Mouse (Mus musculus) testis, postnatal 10 days (tissue): ENCODE measurements at regions not wholly inside any gene's neighbourhood (a gene's known extent, or its start where the extent isn't known, plus 50 kb on each side); places are given as distances from the start of the nearest gene placed in this dataset.

Experiments used
- DNase-seq: peaks from one replicate; pipeline ENCODE4 v3.0.0; 2021; ENCODE audit warnings: low spot score

- peak; percentile 4 for DNase-seq
Observed at GRCm38 (mm10) chr1:35429471-35429870, 579.7 kb downstream of the Plekhb2 start.

- no peak for DNase-seq
Observed at GRCm38 (mm10) chr1:35435721-35436120, 585.9 kb downstream of the Plekhb2 start.

GRCm38 (mm10) chr1:35447345-35447744 is 597.6 kb downstream of the Plekhb2 start:
- DNase-seq, result no peak

DNA sequence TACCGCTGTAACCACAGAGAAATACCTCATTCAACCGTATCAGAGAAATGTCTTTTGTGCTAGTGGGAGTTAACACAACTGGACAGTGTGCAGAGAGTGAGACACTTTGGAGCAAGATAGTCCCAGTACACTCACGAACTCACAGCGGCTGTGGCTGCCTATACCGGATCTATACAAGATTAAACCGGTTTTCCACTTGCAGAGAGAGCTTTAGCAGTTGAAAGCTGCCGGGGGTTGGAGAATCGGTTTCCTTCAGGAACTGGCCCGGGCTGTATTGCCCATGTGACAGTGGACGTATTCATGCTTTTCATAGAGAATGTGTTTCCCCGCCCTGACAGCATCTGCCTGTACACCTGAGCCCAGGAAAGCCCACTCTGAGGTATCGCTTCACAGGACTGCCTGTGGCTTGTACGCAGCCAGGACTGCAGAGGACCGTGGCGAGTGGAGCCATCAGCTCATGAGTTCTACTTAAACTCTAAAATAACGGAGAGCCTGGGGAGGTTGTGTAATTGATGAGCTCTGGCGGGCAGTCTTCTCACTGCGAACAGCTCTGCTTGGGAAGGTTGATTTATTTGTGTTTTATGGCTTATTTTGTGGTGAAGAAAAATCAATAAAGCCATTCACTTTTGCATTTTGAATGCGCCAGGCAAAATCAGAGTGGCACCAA is 602.8 kb downstream of the Plekhb2 start:
- DNase-seq, result no peak

- no peak for DNase-seq
Observed at GRCm38 (mm10) chr1:35457591-35457990, 607.8 kb downstream of the Plekhb2 start.

- DNase-seq, result no peak
Observed at GRCm38 (mm10) chr1:35465081-35465480, 603.1 kb upstream of the Hs6st1 start.

- DNase-seq, result no peak
Observed at GRCm38 (mm10) chr1:35469185-35469753, 598.9 kb upstream of the Hs6st1 start.

DNA sequence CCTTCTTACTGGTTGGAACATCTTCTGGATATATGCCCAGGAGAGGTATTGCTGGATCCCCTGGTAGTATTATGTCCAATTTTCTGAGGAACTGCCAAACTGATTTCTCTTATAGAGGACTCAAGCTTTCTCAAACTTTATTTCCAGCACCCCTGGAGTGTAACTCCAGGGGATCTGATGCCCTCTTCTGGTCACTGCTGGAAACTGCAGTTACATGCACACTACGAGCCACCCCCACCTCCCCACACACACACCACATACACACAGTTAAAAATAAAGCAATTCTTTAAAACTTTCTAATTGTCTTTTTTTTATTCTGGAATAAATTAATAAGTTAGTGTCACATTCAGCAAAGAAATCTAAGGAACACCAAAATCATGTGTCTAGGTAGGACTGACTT is 589.9 kb upstream of the Hs6st1 start:
- DNase-seq, result no peak

GRCm38 (mm10) chr1:35495963-35496362 is 572.2 kb upstream of the Hs6st1 start:
- DNase-seq, result no peak

DNA sequence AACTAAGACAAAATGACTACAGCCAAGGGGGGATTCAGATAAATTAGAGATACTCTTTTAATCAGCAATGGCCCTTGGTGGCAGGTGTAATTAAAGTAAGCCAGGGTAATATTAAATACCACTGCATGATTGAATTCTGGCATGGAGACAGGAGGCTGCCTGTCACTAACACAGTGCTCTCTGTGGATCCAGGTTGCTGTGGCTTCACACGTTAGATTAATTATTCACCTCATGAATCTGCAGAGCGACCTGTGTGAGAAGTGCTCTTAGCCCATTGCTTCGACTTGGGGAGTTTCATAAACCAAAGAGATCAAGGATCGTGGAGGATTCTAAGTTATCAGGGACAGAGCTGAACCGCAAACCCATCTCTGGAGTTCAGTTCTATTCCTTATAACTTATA is 545.2 kb upstream of the Hs6st1 start:
- DNase-seq, result no peak

DNA sequence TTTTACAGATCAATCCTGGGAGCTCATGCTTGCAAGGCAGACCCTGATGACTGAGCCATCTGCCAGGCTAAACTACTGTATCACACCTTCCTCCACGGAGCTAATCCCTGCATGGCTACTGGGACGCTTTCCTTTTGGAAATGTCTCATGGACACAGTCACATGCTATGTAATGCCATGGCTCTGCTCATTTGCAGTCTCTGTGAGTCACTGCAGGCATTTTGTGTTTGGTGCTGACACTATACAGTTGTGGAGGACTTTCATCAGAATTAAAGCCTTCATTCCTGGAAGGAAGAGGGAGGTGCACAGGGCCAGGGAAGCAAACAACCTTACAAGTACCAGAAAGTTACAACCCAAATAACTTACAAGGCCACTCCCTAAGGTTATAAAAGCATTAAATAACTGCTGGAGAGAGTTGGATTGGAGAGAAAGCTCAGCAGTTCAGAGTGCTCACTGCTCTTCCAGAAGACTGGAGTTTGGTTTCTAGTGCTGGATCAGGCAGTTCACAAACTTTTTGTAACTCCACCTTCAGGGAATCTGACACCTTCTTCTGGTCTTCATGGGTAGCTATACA is 544.3 kb upstream of the Hs6st1 start:
- no peak for DNase-seq

DNA sequence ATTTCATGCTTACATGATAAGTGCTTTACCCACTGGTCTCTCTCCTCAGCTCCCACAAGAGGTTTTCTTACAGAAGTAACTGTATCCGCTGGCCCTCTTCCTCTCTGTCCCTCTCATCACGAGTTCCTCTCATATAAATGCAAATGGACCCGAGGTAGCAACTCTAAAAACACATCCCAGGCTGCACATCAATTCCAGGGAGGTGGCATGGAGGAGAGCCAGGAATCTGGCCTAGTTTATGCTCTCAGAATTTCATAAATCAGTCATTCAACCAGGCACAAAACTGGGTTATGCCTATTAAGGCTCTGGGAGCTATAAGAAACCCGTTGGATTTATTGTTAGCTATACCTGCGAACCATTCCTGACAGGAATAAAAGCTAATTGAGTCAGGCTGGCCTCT is 543.4 kb upstream of the Hs6st1 start:
- no peak for DNase-seq

DNA sequence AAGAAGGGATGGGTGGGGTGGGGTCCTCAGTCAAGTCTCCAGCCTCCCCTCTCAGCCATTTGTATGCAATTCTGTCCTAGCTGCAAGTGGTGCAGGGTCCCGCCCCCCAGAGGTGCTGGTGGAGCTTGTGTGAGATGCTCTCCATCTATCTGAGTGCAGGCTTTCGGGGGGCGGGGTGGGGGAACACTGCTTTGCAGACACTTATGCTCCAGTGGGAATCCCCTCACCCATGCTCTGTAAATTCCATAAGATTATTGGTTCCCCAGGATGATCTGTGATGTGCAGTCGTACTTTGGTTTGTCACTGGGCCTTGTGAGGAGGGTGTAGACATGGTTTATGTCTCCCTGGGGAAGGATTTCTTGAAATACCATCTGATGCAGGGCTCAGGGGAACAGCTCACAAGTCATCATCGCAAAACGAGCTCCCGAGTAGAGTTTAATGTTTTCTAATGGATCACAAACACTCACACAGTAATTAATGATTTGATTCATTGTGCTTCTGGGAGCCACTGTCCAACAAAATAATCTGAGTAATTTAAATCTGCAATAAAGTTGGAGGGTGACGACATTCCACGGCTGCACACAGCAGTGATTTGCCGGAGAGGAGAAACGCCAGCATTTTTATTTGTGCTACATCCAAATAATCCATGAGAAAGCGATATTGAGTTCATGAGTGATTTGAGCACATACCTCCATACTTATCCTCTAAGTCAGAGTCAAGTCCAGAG is 540.3 kb upstream of the Hs6st1 start:
- DNase-seq, result no peak

GRCm38 (mm10) chr1:35535470-35535869 is 532.7 kb upstream of the Hs6st1 start:
- DNase-seq, result no peak

GRCm38 (mm10) chr1:35536276-35536675 is 531.9 kb upstream of the Hs6st1 start:
- DNase-seq, result no peak

DNA sequence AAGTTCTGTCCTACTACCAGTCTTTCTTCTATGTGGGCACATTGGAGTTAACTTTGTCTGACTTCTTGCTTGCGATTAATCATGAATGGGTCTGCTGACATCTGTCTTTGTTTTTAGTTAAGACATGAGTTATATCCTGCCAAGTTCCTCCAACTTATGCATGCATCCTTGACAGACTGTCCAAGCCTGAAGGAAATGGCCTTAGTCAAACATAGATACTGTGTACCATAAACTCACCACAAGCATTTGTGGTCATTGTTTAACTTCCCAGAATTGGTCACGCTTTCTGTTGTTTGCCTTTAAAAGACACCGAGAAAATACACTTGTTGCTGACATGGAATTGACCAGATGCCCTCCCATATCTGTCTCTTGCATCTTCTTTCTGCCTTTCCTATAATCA is 519.4 kb upstream of the Hs6st1 start:
- DNase-seq, result no peak

DNA sequence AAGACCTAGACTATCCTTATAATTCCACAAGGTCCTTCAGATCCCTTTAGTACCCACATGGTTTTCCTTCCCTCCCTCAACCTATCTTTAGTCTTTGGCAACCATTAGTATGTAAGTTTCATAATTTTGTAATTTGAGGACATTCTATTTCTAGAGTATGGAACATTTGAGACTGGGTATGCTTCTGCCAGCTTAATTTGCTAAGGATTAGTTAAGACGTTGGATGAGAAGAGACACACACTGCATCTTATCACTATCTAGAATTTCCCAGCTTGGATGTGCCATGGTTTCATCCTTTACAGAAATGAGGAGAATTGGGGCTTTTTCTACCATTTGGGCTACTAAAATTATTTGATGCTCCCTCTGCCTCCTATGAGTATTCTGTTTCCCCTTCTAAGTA is 516.7 kb upstream of the Hs6st1 start:
- DNase-seq, result no peak

- DNase-seq, result no peak
Observed at GRCm38 (mm10) chr1:35562786-35563185, 505.4 kb upstream of the Hs6st1 start.

DNA sequence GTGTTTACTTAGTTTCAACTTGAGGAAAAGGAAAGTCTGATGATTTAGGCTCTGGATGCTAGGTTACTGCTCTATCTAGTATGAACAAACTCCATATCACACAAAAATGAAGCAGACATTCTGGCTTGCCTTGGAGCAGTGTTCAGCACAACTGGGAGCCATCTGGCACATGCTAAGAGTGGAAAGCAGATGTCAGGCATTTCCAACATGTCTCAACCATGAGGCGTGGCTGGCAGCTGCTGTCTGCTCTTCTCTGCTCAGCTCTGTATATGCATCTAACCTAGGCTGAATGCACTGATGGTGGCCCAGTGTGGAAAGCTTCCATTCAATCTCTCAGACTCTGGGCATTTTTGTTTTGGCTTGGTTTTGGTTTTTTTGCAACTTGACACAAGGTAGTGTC is 493.0 kb upstream of the Hs6st1 start:
- no peak for DNase-seq

DNA sequence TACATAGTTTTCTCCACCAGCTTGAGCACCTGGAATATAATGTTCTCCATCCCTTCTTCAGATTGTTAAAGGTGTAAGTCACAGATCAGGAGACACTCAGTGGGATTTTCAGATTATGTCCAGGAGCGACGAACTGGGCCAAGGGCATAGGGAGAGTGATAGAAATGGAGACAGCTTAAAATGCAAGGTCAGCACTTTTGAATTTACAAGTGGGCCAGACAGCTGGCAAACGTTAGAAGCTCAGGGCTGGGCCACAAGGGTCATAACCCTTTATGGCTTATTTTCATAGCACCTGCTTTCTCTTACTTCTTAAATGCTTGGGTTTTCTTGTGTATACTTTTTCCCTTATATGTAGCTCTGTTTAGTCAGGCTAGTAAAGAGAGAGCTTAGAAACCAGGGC is 488.8 kb upstream of the Hs6st1 start:
- DNase-seq, result no peak

DNA sequence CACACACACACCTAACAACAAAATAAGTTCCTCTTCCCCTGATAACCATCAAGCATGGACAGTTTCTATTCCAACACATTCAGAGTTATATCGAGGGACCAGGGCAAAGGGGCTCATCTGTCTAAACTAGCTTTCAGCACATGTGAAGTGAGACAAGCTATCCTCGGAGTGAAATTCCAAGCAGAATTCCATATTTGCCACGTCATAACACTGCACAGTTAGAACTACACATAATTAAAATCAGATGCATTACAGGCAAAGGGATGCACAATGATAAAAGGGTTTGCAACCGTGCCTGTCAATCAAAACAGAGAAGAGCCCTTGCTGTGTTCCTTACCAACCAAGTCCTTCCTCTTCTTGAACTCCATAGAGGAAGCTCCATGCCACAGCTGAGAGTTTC is 488.2 kb upstream of the Hs6st1 start:
- DNase-seq, result no peak

DNA sequence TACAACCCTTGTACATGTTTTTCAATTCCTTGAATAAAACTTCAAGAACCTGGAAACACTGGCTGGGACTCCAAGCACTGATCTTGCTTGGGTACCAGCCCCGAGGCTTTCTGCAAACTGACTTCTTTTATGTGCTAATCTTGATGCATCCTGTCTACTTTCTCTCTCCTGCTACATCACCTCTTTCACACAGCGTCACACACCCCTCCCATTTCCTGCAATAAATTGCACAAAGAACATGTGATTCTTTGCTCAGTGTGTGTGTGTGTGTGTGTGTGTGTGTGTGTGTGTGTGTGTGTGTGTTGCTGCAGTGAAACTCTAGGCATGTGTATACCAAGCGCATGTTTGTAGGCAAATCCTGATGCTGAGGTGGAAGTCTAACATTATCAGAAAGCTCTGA is 487.7 kb upstream of the Hs6st1 start:
- DNase-seq, result no peak

DNA sequence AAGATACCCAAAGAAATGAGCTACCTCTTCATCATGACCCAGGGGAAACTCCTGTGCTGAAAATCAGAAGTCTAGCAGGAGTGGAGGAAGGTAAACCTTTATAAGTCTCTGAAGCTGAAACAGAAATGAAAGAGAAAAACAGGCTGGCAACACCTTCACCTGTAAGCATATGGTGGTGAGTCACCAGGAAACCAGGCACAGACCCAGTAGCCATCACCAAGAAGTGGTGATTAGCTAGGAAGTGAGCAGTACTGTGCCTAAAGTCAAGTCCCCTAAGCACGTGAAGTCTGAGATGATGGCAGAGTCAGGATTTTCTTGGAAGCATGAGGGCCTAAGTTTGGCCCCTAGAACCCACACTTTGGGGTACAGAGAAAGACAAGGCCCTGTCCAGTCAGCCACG is 480.3 kb upstream of the Hs6st1 start:
- DNase-seq, result no peak
